Mouse (Mus musculus) regulatory T cell (primary cell): Measurements from ENCODE around the gene Clic1.

ENCODE experiments used
- in situ Hi-C: fragments of 300-600 bp; cut with MboI, MseI; formaldehyde crosslinking; loops from one replicate; pipeline ENCODE4 v1.15.1; 2025; ENCODE audit warnings: high pct_unique_total_duplicates

Clic1 gene

GRCm38 (mm10) chr17:35043794-35044193, 6.0 kb upstream of the Clic1 start:
- in situ Hi-C loops = loop anchor here (10.0 kb wide), 1 partner anchor 191 kb away; the partner anchor contains the start of genes Atp6v1g2 and Nfkbil1

- in situ Hi-C loops = loop anchor here (10.0 kb wide), 1 partner anchor 190 kb away; the partner anchor contains the start of genes Atp6v1g2 and Nfkbil1
Observed at GRCm38 (mm10) chr17:35044904-35045806, 4.6 kb upstream of the Clic1 start.

GRCm38 (mm10) chr17:35045807-35046680, 3.7 kb upstream of the Clic1 start:
- in situ Hi-C loops = loop anchor here (10.0 kb wide), 1 partner anchor 189 kb away; the partner anchor contains the start of genes Atp6v1g2 and Nfkbil1

- in situ Hi-C loops = loop anchor here (10.0 kb wide), 1 partner anchor 188 kb away; the partner anchor contains the start of genes Atp6v1g2 and Nfkbil1
Observed at GRCm38 (mm10) chr17:35046681-35047455, 2.9 kb upstream of the Clic1 start, which contains the start of gene Msh5. TSS of gene Msh5 (minus strand) at chr17:35046745.

GRCm38 (mm10) chr17:35047688-35048087, 2.1 kb upstream of the Clic1 start:
- in situ Hi-C loops = loop anchor here (10.0 kb wide), 1 partner anchor 187 kb away; the partner anchor contains the start of genes Atp6v1g2 and Nfkbil1

- in situ Hi-C loops = loop anchor here (10.0 kb wide), 1 partner anchor 186 kb away; the partner anchor contains the start of genes Atp6v1g2 and Nfkbil1
Observed at GRCm38 (mm10) chr17:35048149-35048931, 1.4 kb upstream of the Clic1 start.

GRCm38 (mm10) chr17:35048932-35049440, 780 bp upstream of the Clic1 start:
- in situ Hi-C loops = loop anchor here (10.0 kb wide), 1 partner anchor 186 kb away; the partner anchor contains the start of genes Atp6v1g2 and Nfkbil1

- in situ Hi-C loops = loop anchor here (5.0 kb wide), 1 partner anchor 72 kb away; the partner anchor contains the start of genes Csnk2b and Gpank1
Observed at GRCm38 (mm10) chr17:35050126-35050750, 472 bp downstream of the Clic1 start.

- in situ Hi-C loops = loop anchor here (5.0 kb wide), 1 partner anchor 71 kb away; the partner anchor contains the start of genes Csnk2b and Gpank1
Observed at GRCm38 (mm10) chr17:35051156-35052086, 1.7 kb downstream of the Clic1 start.

- in situ Hi-C loops = loop anchor here (5.0 kb wide), 1 partner anchor 70 kb away; the partner anchor contains the start of genes Csnk2b and Gpank1
Observed at GRCm38 (mm10) chr17:35052271-35052798, 2.6 kb downstream of the Clic1 start.

- in situ Hi-C loops = no loop called here
Observed at GRCm38 (mm10) chr17:35055691-35056495, 6.1 kb downstream of the Clic1 start.

GRCm38 (mm10) chr17:35057090-35057489, 7.3 kb downstream of the Clic1 start:
- in situ Hi-C loops = no loop called here

- in situ Hi-C loops = no loop called here
Observed at GRCm38 (mm10) chr17:35058316-35058715, 8.6 kb downstream of the Clic1 start.

- in situ Hi-C loops = no loop called here
Observed at GRCm38 (mm10) chr17:35058911-35059892, 9.4 kb downstream of the Clic1 start, which contains the start of gene Ddah2. TSS of gene Ddah2 (plus strand) at chr17:35059035.

GRCm38 (mm10) chr17:35060071-35060470, 10.3 kb downstream of the Clic1 start:
- in situ Hi-C loops = no loop called here
